Mouse (Mus musculus): ENCODE data around the gene Rrh.

DNA sequence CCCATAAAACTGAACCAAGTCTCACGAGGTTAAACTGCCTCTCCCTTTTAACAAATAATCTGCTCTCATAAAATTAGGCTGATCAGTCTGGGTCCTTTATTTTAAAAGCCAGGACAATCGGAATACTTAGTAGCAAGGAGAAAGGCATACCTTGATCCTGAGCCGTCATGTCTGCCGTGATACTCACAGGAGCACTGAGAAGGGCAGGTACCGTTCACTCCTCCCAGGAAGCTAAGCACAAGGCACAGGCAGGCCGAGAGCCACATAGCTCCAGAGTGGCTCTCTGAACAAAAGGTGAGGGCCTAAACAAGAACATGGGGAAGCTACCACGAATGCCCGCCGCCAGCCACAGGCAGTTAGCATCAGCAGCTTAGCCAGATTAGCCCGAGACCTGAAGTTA, 18.6 kb downstream of the Rrh start, which contains the start of gene Lrit3:
- TF ChIP-seq GATA1 (IDR thresholded peaks at IDR 0.05; ENCODE audit: borderline replicate concordance, low read length) (no peak), FLI1 (IDR thresholded peaks at IDR 0.05; ENCODE audit: low read length) (no peak)

Measured in megakaryocyte, embryonic 14.5 days (primary cell).